Mouse (Mus musculus) liver, adult 2 months (tissue): Measurements from ENCODE around the gene Pon3. TPM values are rescaled to one million over a fixed set of nuclear protein-coding genes. Genes with fewer than 3 reads are reported as not detected.

Experiments
- DNase-seq: peaks from one replicate; pipeline ENCODE4 v3.0.0-alpha.2; 2011; ENCODE audit warnings: low read depth, low spot score; ENCODE audit errors: extremely low read depth
- H3K27ac ChIP-seq: fragments of 200-500 bp; replicated peaks from 2 replicates; pipeline ENCODE4 v1.5.1; 2012; ENCODE audit warnings: low read depth, mild to moderate bottlenecking, control low read depth, inconsistent platforms, low read length; ENCODE audit not compliant: insufficient read depth
- H3K27me3 ChIP-seq: fragments of 200-500 bp; 2 replicates; pipeline ENCODE4 v1.6.1; 2012; ENCODE audit warnings: mild to moderate bottlenecking, moderate library complexity, low read length, inconsistent platforms; ENCODE audit not compliant: control insufficient read depth, insufficient read depth
- H3K36me3 ChIP-seq: fragments of 200-500 bp; 2 replicates; pipeline ENCODE4 v1.6.1; 2012; ENCODE audit warnings: low read length, inconsistent platforms; ENCODE audit not compliant: control insufficient read depth, insufficient read depth
- H3K4me1 ChIP-seq: fragments of 200-500 bp; 2 replicates; pipeline ENCODE4 v1.6.1; 2011; ENCODE audit warnings: low read length; ENCODE audit not compliant: control insufficient read depth, insufficient read depth
- H3K4me3 ChIP-seq: fragments of 200-500 bp; 2 replicates; pipeline ENCODE4 v1.5.1; 2011; ENCODE audit warnings: low read depth, mild to moderate bottlenecking, control low read depth, low read length, moderate library complexity; ENCODE audit not compliant: insufficient read depth
- H3K79me2 ChIP-seq: fragments of 200-500 bp; 2 replicates; pipeline ENCODE4 v1.6.1; 2012; ENCODE audit warnings: inconsistent platforms, mild to moderate bottlenecking, low read length, moderate library complexity; ENCODE audit not compliant: control insufficient read depth, insufficient read depth
- H3K9ac ChIP-seq: fragments of 200-500 bp; 2 replicates; pipeline ENCODE4 v1.6.1; 2012; ENCODE audit warnings: low read depth, mild to moderate bottlenecking, control low read depth, inconsistent platforms, low read length
- CTCF ChIP-seq: fragments of 200-500 bp; IDR thresholded peaks from 2 replicates; pipeline ENCODE4 v1.5.1; 2011; ENCODE audit warnings: low read depth, low read length, control low read depth
- POLR2A ChIP-seq: fragments of 200-500 bp; IDR thresholded peaks from 2 replicates; pipeline ENCODE4 v1.6.1; 2011; ENCODE audit warnings: low read length, control low read depth; ENCODE audit not compliant: insufficient read depth; ENCODE audit errors: extremely low read depth
- WGBS: fragments of 180-500 bp; shearing (Covaris S2); methylation state at CpG from one replicate; pipeline ENCODE4 v1.1.7; 2018; 5-methylcytosine and 5-hydroxymethylcytosine counted together
- polyA plus RNA-seq: library from polyadenylated mRNA; depleted of rRNA; stranded (reverse); fragments of >200 nt; gene quantifications from 2 replicates; pipeline ENCODE4 v1.2.3, GENCODE M21; 2012; rRNA removed
- total RNA-seq: library from RNA; depleted of rRNA; stranded (reverse); fragments of >200 nt; gene quantifications from 2 replicates; pipeline ENCODE4 v1.2.3, GENCODE M21; 2014; rRNA removed

The Pon3 gene
- total and polyA plus RNA-seq, 2 experiments = 38.5 to 148 TPM

DNA sequence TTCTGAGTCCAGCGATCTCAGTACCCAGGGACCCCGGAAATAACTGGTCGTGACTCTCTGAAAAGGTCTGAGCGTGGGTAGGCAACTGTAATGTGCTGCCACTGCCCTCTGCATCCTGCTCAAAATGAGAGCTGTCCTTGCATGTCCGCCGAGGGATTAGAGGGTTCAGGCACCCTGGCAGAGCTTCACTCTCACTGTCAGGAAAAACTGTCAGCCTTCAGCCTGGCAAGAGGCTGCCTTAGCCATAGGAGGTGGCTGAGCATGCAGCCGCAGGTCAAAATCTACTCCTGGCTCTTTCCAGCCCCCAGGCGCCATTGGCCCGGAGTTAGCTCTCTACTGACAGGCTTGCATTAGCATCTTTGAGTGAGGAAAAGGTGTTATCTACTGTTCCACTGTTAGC is 83.5 kb downstream of the Pon3 start:
- no peak overlapping the region for H3K27ac ChIP-seq
- no peaks in the 10 kb centered on the region for H3K27me3 ChIP-seq
- H3K79me2 ChIP-seq = no peaks in the 10 kb centered on the region
- H3K9ac ChIP-seq = no peak overlapping the region
- no peak for DNase-seq
- peaks cover 50% of the 10 kb centered on the region for H3K36me3 ChIP-seq
- no peak overlapping the region for H3K4me3 ChIP-seq
- peaks cover 32% of the 10 kb centered on the region for H3K4me1 ChIP-seq
- TF ChIP-seq CTCF (no peak), POLR2A (no peak)
- WGBS = 78% methylated on average over 9 of the region's 9 CpGs

DNA sequence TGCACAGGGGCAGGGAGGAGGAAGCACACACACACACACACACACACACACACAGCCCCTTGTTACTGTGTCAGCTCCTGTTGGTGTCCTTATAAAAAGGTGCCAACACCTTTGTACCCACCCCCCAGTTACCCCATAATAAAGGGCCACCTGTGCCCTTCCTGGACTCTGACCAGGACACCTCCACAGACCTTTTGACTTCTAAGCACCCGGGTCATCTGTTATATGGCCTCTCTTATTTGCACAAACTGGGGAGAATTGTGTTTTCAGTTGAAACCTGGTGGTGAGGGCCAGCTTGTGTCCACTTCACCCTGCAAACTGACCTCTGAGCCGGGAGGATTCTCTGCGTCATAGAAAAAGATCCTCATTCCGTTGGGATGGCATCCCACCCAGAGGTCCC is 84.7 kb downstream of the Pon3 start:
- peak overlapping the region; percentile 40 for H3K27ac ChIP-seq
- H3K4me1 ChIP-seq = peaks cover 30% of the 10 kb centered on the region
- TF ChIP-seq CTCF = no peak
- TF ChIP-seq POLR2A = no peak
- peaks cover 51% of the 10 kb centered on the region for H3K36me3 ChIP-seq
- no peak overlapping the region for H3K9ac ChIP-seq
- no peak overlapping the region for H3K4me3 ChIP-seq
- no peaks in the 10 kb centered on the region for H3K27me3 ChIP-seq
- no peaks in the 10 kb centered on the region for H3K79me2 ChIP-seq
- DNase-seq = peak; percentile 90
- WGBS = 25% methylated on average over 4 of the region's 4 CpGs

Other genes with a start within 250 kb of the Pon3 start
- gene Pon1, start 62.3 kb downstream of the Pon3 start, total RNA-seq = 1,847 and 2,396 TPM in 2 replicates
- 549 and 587 TPM in 2 replicates for gene Pon1, start 62.3 kb downstream of the Pon3 start, polyA plus RNA-seq
- gene Pon2, start 42.2 kb upstream of the Pon3 start, total RNA-seq = 36.1 and 46.2 TPM in 2 replicates
- 17.1 and 19.8 TPM in 2 replicates for gene Pon2, start 42.2 kb upstream of the Pon3 start, polyA plus RNA-seq
- 0.18 and 0.27 TPM in 2 replicates for gene Asb4, start 127.1 kb upstream of the Pon3 start, total RNA-seq
- gene Asb4, start 127.1 kb upstream of the Pon3 start, polyA plus RNA-seq = 0.05 and 0.31 TPM in 2 replicates
- gene Pdk4, start 240.0 kb upstream of the Pon3 start, total RNA-seq = 2.7 and 2.9 TPM in 2 replicates
- 3.8 and 10.3 TPM in 2 replicates for gene Pdk4, start 240.0 kb upstream of the Pon3 start, polyA plus RNA-seq